ENCODE assay signal across 9 mouse cellular contexts in genomic region chr10:116727702-116728298, GRCm38 (mm10).
DNase-seq lines count a peak whose midpoint lies in the region; ATAC-seq lines count a peak whose summit lies in the region.
"Had no signal": no experiment of that assay in that cellular context is flagged by ENCODE, and none has a peak within 500 bp of the region (broad histone marks: within the 10 kb centered on the region; RNA-seq: fewer than 3 reads in every experiment).

No protein-coding gene starts in this region.

- no peaks in the 10 kb centered on the region for H3K36me3 ChIP-seq in lung, embryonic 15.5 days
- no peaks in the 10 kb centered on the region for H3K36me3 ChIP-seq in embryonic facial prominence, embryonic 14.5 days (ENCODE audit: control insufficient read depth, insufficient read depth, low read length)
- no peaks in the 10 kb centered on the region for H3K36me3 ChIP-seq in limb, embryonic 13.5 days
- no peaks in the 10 kb centered on the region for H3K36me3 ChIP-seq in stomach, embryonic 15.5 days

- H3K4me2 ChIP-seq in lung, embryonic 15.5 days = peak overlapping the region; percentile 44
- peak overlapping the region; percentile 45 for H3K4me2 ChIP-seq in embryonic facial prominence, embryonic 14.5 days (ENCODE audit: low read depth, low read length)
- H3K4me2 ChIP-seq in limb, embryonic 13.5 days (replicated peaks) = peak overlapping the region; percentile 51
- H3K4me2 ChIP-seq in stomach, embryonic 15.5 days = peak overlapping the region; percentile 27; the same call in 1 of the 2 replicates

- H3K9ac ChIP-seq in lung, embryonic 15.5 days = peak overlapping the region; percentile 1; the same call in 1 of the 2 replicates
- H3K9ac ChIP-seq in embryonic facial prominence, embryonic 14.5 days (ENCODE audit: low read depth, low read length) = peak overlapping the region; percentile 7; the same call in 1 of the 2 replicates
- H3K9ac ChIP-seq in limb, embryonic 13.5 days = no peak overlapping the region; the same call in 1 of the 2 replicates
- H3K9ac ChIP-seq in stomach, embryonic 15.5 days = no peak overlapping the region

- H3K27me3 ChIP-seq in lung, embryonic 15.5 days = no peaks in the 10 kb centered on the region
- H3K27me3 ChIP-seq in embryonic facial prominence, embryonic 14.5 days (replicated peaks; ENCODE audit: control insufficient read depth, insufficient read depth, low read length) = no peaks in the 10 kb centered on the region
- H3K27me3 ChIP-seq in limb, embryonic 13.5 days = no peaks in the 10 kb centered on the region
- no peaks in the 10 kb centered on the region for H3K27me3 ChIP-seq in stomach, embryonic 15.5 days (replicated peaks)

- H3K9me3 ChIP-seq in lung, embryonic 15.5 days = no peaks in the 10 kb centered on the region
- no peaks in the 10 kb centered on the region for H3K9me3 ChIP-seq in embryonic facial prominence, embryonic 14.5 days (ENCODE audit: control insufficient read depth, low read length)
- no peaks in the 10 kb centered on the region for H3K9me3 ChIP-seq in limb, embryonic 13.5 days
- H3K9me3 ChIP-seq in stomach, embryonic 15.5 days = no peaks in the 10 kb centered on the region

- H3K27ac ChIP-seq in lung, embryonic 15.5 days = peak overlapping the region; percentile 11; the same call in 1 of the 2 replicates
- peak overlapping the region; percentile 16; the same call in 1 of the 2 replicates for H3K27ac ChIP-seq in embryonic facial prominence, embryonic 14.5 days (replicated peaks; ENCODE audit: low read depth, low read length)
- peak overlapping the region; percentile 28; the same call in 1 of the 2 replicates for H3K27ac ChIP-seq in limb, embryonic 13.5 days
- no peak overlapping the region for H3K27ac ChIP-seq in stomach, embryonic 15.5 days

- 18% methylated on average over 14 of the region's 14 CpGs for WGBS in lung, embryonic 15.5 days
- 25% methylated on average over 14 of the region's 14 CpGs for WGBS in embryonic facial prominence, embryonic 14.5 days
- WGBS in limb, embryonic 13.5 days = 26% methylated on average over 14 of the region's 14 CpGs
- 28% methylated on average over 14 of the region's 14 CpGs for WGBS in stomach, embryonic 15.5 days

- no peak for ATAC-seq in lung, embryonic 15.5 days (ENCODE audit: borderline replicate concordance, extremely low read depth, low FRiP score, low TSS enrichment)
- peak; percentile 39 for ATAC-seq in embryonic facial prominence, embryonic 14.5 days (ENCODE audit: low read depth)
- no peak; the same call in 1 of the 2 replicates for ATAC-seq in limb, embryonic 13.5 days (ENCODE audit: low FRiP score, low read depth)
- ATAC-seq in stomach, embryonic 15.5 days (ENCODE audit: insufficient read depth, low FRiP score, low read depth) = no peak

- peak overlapping the region; percentile 14; the same call in 1 of the 2 replicates for H3K4me3 ChIP-seq in lung, embryonic 15.5 days
- no peak overlapping the region; the same call in 1 of the 2 replicates for H3K4me3 ChIP-seq in embryonic facial prominence, embryonic 14.5 days (ENCODE audit: low read depth, low read length)
- peak overlapping the region; percentile 11; the same call in 1 of the 2 replicates for H3K4me3 ChIP-seq in limb, embryonic 13.5 days
- H3K4me3 ChIP-seq in stomach, embryonic 15.5 days (replicated peaks) = no peak overlapping the region

- H3K4me1 ChIP-seq in lung, embryonic 15.5 days = peaks cover 10% of the 10 kb centered on the region
- H3K4me1 ChIP-seq in embryonic facial prominence, embryonic 14.5 days (ENCODE audit: control insufficient read depth, insufficient read depth, low read length) = peaks cover 9% of the 10 kb centered on the region
- H3K4me1 ChIP-seq in limb, embryonic 13.5 days = peaks cover 21% of the 10 kb centered on the region
- H3K4me1 ChIP-seq in stomach, embryonic 15.5 days = 0 out of 2 replicates have a peak, but pooled peaks cover 5% of the 10 kb centered on the region

- DNase-seq in lung, postnatal 4 days = no peak
- DNase-seq in embryonic facial prominence, embryonic 14.5 days (ENCODE audit: low spot score) = peak; percentile 56
- DNase-seq in B cell, adult 2 months = no peak
- no peak for DNase-seq in right cerebral cortex, postnatal 36 days (ENCODE audit: low spot score in 2 of 2)
- DNase-seq: lung, postnatal 10 days; right cerebral cortex, adult 18-20 months had no signal

Comparison
In these comparisons a context has a peak if more than half of its experiments do, and no peak if none do; other contexts are left out.
1. H3K4me3 ChIP-seq: peak in lung, embryonic 15.5 days (single experiment) and limb, embryonic 13.5 days (single experiment); none in embryonic facial prominence, embryonic 14.5 days (single experiment) and stomach, embryonic 15.5 days (single experiment).
2. H3K9ac ChIP-seq: peak in lung, embryonic 15.5 days (single experiment) and embryonic facial prominence, embryonic 14.5 days (single experiment); none in limb, embryonic 13.5 days (single experiment) and stomach, embryonic 15.5 days (single experiment).
3. Peak in every context shown above with its lines, with median percentiles within 50 percentile points of each other: H3K4me2 ChIP-seq.